Mouse (Mus musculus): Measurements from ENCODE around the gene Akap1. TPM values are rescaled to one million over a fixed set of nuclear protein-coding genes. Genes with fewer than 3 reads are reported as not detected.
"Not testable (repeated sequence)": the region's sequence is repeated elsewhere in the genome, so short reads cannot be mapped to it uniquely, and the experiment has no call there.

The Akap1 gene
- polyA plus RNA-seq, 1 experiment from 2014 or later = 16.8 TPM

DNA sequence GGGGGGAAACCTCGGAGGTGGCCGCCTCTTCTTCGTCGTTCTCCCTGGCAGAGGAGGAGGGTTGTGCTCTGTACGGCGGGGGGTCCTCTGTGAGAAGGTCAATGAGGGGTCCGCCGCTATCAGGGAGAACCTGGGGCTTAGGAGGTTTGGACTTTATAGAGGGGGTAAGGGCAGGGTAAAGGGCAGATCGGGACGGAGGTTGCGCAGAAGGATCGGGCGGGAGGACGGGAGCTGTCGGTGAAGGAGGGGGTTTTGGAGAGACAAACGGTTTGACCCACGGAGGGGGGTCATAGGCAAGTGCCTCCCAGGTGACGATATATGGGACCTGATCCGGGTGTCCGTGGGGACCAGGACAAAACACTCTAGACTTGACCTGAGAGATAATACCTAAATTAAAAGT lies 30.8 kb upstream of the Akap1 start:
- not testable (repeated sequence) for H3K27me3 ChIP-seq (ENCODE audit: low read depth, poor library complexity, severe bottlenecking); DNase-seq (ENCODE audit: low spot score); H3K4me1 ChIP-seq; H3K9me3 ChIP-seq (replicated peaks); H3K36me3 ChIP-seq; H3K4me3 ChIP-seq; H3K27ac ChIP-seq
- WGBS = 48% methylated on average over 16 of the region's 20 CpGs

DNA sequence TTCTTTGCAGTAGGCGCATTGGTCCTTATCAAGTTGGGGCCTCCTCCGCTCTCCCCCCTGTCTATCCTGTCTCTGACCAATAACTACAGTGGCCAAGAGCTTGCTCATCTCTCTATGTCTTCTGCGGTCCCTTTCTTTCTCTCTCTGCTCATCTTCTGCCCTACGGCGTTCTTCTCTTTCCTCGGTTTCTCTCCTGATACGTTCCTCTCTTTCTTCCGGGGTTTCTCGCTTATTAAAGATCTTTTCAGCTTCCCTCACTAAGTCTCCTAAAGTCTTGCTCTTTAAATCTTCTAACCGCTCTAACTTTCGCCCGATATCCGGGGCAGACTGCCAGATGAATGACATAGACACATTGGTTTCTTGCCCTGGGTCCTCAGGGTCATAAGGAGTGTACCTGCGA lies 29.9 kb upstream of the Akap1 start:
- not testable (repeated sequence) for H3K9me3 ChIP-seq (replicated peaks); H3K4me1 ChIP-seq; H3K4me3 ChIP-seq; H3K27me3 ChIP-seq (ENCODE audit: low read depth, poor library complexity, severe bottlenecking); DNase-seq (ENCODE audit: low spot score); H3K36me3 ChIP-seq; H3K27ac ChIP-seq
- 93% methylated on average over 11 of the region's 14 CpGs for WGBS

DNA sequence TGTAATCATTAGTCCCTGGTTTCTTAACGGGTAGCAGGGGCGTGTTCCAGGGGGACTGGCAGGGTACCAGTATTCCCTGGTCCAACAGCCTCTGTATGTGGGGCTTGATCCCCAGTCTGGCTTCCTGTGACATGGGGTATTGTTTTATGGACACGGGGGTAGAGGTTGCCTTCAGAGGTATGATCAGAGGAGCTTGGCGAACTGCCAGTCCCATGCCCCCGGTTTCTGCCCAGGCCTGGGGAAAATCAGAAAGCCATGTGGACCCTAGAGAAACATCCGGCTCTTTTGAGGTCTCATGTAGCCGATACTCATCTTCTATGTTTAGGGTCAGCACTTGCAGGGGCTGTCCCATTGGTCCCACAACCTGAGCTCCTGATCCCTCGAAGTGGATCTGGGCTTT lies 29.1 kb upstream of the Akap1 start:
- 92% methylated on average over 4 of the region's 8 CpGs for WGBS
- H3K36me3 ChIP-seq; H3K27ac ChIP-seq; H3K9me3 ChIP-seq (replicated peaks); H3K27me3 ChIP-seq (ENCODE audit: low read depth, poor library complexity, severe bottlenecking); H3K4me3 ChIP-seq; DNase-seq (ENCODE audit: low spot score); H3K4me1 ChIP-seq: not testable (repeated sequence)

DNA sequence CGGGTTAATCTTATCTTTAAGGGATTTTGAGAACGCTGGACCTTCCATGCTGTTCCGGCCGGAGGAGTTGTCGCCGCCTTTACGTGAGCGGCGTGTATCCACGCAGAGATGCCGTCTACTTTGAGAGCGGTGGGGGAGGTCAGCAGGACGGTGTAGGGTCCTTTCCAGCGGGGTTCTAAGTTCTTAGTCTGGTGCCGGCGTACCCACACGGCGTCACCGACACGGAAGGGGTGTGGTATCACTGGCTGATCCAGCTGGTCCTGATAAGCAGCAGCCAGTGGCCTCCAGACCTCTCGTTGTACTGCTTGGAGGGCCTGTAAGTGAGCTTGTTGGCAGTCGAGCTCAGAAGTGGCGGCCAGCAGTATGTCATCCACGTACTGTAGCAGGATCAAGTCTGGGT lies 28.4 kb upstream of the Akap1 start:
- H3K9me3 ChIP-seq (replicated peaks); H3K4me1 ChIP-seq; H3K4me3 ChIP-seq; DNase-seq (ENCODE audit: low spot score); H3K36me3 ChIP-seq; H3K27ac ChIP-seq; H3K27me3 ChIP-seq (ENCODE audit: low read depth, poor library complexity, severe bottlenecking): not testable (repeated sequence)
- WGBS = 94% methylated on average over 23 of the region's 24 CpGs

DNA sequence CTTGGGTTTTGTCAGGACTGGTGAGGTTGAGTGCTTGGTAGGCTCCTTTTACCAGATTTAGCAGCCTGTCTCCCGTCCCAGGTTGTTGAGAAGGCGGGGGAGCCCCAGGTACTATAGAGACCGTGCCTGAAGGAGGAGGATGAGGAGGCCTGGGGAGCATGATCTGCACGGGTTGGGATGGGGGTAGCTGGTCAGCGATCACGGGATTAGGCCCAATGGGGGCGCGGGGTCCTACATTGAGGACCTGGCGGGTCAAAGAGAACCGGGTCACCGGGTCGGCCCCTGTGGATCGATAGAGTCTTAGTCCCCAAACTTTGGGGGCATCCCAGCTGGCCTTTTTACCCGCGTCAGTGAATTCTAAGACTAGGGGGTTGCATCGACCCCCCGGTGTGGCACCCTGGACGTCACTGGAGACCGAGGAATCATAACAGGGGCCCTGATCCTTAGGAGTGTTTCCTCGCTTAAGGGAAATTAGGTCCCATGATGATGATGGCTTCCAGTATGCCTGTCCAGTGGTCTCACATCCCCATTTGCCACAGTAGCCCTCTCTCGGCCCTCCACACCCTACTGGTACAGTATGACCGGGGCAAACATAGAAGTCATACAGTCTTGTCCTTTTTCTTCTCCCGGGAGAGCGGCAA lies 27.7 kb upstream of the Akap1 start:
- H3K27ac ChIP-seq; H3K4me1 ChIP-seq; H3K36me3 ChIP-seq; H3K4me3 ChIP-seq; H3K9me3 ChIP-seq (replicated peaks); DNase-seq (ENCODE audit: low spot score); H3K27me3 ChIP-seq (ENCODE audit: low read depth, poor library complexity, severe bottlenecking): not testable (repeated sequence)
- WGBS = 97% methylated on average over 21 of the region's 24 CpGs

DNA sequence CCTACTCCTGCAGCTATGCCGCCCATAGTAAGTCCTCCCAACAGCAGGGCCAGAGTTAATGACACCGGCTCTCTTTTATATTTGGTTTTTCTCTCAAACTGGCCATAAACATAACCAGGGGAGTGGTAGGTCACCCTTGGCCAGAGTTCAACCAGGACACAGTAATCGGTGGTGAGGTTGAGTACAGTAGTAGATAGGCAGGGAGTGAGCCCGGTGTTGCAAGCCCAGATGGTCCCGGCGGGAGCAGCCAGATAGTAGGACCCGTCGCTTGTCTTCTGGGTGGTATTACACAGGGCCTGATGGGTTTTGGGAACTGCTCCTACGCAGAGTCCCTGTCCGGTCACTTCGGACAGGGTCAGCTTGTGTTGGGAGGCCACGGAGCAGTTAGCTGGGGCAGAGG lies 27.1 kb upstream of the Akap1 start:
- DNase-seq (ENCODE audit: low spot score); H3K4me3 ChIP-seq; H3K4me1 ChIP-seq; H3K9me3 ChIP-seq (replicated peaks); H3K27me3 ChIP-seq (ENCODE audit: low read depth, poor library complexity, severe bottlenecking); H3K36me3 ChIP-seq; H3K27ac ChIP-seq: not testable (repeated sequence)
- WGBS = 98% methylated on average over 12 of the region's 12 CpGs

DNA sequence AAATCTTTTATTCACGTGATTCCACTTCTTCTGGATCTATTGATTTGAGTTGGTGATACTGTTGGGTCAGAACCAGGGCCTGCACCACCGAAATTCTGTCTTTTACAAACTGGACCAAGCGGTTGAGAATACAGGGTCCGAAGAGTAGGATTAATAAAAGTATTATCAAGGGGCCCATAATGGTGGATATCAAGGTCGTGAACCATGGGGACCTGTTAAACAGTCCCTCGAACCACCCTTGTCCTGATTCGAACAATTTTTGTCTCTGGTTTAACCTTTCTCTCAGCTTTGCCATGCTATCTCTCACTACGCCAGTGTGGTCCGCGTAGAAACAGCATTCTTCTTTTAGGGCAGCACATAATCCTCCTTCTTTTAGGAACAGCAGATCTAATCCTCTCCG lies 26.5 kb upstream of the Akap1 start:
- H3K4me3 ChIP-seq; H3K36me3 ChIP-seq; H3K4me1 ChIP-seq; H3K9me3 ChIP-seq (replicated peaks); DNase-seq (ENCODE audit: low spot score); H3K27me3 ChIP-seq (ENCODE audit: low read depth, poor library complexity, severe bottlenecking); H3K27ac ChIP-seq: not testable (repeated sequence)
- 92% methylated on average over 8 of the region's 11 CpGs for WGBS

DNA sequence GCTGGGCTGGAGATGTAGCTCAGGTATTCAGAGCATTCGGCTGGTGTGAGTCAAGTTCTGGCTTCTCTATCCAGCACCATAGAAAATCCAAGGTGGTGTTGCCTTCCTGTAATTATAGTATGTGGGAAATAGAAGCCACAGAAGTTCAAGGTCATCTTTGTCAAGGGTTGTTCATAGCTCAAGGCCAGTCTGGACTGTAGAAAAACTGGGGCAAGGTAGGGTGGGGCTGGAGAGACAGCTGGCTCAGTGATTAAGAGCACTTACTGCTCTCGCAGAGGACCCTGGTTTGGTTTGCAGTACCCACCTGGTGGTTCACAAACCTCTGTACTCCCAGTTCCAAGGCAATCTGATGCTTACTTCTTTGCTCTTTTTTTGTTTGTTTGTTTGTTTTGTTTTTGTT lies 24.6 kb upstream of the Akap1 start:
- no peak for DNase-seq (ENCODE audit: low spot score)
- 91% methylated on average over 2 of the region's 2 CpGs for WGBS

DNA sequence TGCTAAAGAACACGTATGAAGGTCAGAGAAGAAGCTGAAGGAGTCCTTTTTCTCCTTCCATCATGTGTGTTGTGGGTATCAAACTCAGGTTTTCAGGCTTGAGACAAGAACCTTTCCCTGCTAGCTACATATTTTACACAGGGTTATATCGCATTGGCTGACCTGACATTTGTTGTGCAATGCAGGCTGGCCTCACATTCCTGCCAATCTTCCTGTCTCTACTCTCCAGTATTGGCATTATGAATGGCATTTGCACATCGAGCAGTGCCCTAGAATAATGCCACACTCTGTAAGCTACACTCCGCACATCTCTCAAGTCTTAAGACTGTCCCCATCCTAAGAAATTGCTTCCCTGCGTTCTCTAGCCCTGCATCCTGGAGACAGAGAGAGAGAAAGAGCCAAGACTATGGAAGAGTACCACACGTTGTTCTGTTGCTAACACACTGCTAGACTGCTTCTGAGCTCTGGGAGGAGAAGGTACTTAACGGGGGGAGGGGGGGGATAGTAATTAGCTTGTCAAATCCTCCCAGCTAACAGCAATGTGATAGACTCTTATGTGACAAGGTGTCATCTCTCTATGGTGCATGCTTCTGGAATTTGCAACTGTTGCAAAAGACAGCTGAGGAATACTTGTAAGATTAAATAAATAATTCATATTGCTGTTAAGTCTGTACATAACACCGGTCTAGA lies 20.1 kb upstream of the Akap1 start:
- Histone ChIP-seq H3K27me3 (ENCODE audit: low read depth, poor library complexity, severe bottlenecking) (no peaks in the 10 kb centered on the region), H3K27ac (no peak overlapping the region), H3K4me3 (no peak overlapping the region), H3K36me3 (no peaks in the 10 kb centered on the region), H3K9me3 (replicated peaks) (no peaks in the 10 kb centered on the region), H3K4me1 (no peaks in the 10 kb centered on the region)
- WGBS = 75% methylated on average over 8 of the region's 8 CpGs
- no peak for DNase-seq (ENCODE audit: low spot score)

More for the DNA sequence above, 24.6 kb upstream of the Akap1 start:
- no peaks in the 10 kb centered on the region for H3K4me1 ChIP-seq
- H3K27ac ChIP-seq = no peak overlapping the region
- no peaks in the 10 kb centered on the region for H3K27me3 ChIP-seq (ENCODE audit: low read depth, poor library complexity, severe bottlenecking)
- no peaks in the 10 kb centered on the region for H3K9me3 ChIP-seq (replicated peaks)
- no peaks in the 10 kb centered on the region for H3K36me3 ChIP-seq
- H3K4me3 ChIP-seq = no peak overlapping the region

DNA sequence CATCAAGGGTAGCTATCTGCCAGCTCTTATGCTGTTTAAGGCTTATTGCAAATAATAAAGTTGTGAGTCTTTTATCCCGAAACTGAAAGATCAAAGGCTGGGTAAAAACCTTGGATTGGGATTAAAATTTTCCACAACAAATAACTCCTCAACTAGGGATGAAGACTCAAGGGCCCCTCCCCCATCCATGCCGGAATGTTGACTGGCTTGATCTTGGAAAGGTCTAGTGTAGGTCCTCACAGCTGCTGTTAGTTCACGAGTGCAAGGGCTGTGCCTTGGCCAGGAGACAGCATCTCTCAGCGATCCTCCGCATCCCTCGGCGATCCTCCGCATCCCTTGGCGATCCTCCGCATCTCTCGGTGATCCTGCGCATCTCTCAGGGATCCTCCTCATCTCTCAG lies 13.6 kb upstream of the Akap1 start:
- 91% methylated on average over 12 of the region's 12 CpGs for WGBS
- no peak for DNase-seq (ENCODE audit: low spot score)
- H3K27me3 ChIP-seq (ENCODE audit: low read depth, poor library complexity, severe bottlenecking) = peaks cover 17% of the 10 kb centered on the region

DNA sequence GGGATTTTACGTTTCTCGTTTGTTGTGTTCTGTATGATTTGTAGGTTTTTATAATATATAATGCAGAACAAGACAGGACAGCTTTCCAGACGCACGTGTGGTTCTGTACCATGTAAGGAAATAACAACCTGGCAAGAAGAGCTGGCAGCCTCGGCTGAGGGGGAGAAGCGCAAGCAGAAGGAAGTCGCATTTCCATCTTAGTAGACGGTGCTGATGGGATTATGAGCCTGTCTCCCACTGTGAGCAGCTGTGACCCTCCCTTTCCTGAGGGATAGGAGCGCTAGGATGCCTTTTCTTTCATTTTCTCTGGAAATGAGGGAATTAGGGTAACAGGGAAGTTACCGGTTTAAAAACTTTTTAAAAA lies 9.3 kb upstream of the Akap1 start:
- Histone ChIP-seq H3K4me1 (peaks cover 9% of the 10 kb centered on the region), H3K27me3 (ENCODE audit: low read depth, poor library complexity, severe bottlenecking) (peaks cover 35% of the 10 kb centered on the region)

More for the DNA sequence above, 13.6 kb upstream of the Akap1 start:
- no peaks in the 10 kb centered on the region for H3K9me3 ChIP-seq (replicated peaks)
- no peaks in the 10 kb centered on the region for H3K36me3 ChIP-seq
- H3K4me1 ChIP-seq = peaks cover 8% of the 10 kb centered on the region
- H3K27ac ChIP-seq = no peak overlapping the region
- H3K4me3 ChIP-seq = no peak overlapping the region

DNA sequence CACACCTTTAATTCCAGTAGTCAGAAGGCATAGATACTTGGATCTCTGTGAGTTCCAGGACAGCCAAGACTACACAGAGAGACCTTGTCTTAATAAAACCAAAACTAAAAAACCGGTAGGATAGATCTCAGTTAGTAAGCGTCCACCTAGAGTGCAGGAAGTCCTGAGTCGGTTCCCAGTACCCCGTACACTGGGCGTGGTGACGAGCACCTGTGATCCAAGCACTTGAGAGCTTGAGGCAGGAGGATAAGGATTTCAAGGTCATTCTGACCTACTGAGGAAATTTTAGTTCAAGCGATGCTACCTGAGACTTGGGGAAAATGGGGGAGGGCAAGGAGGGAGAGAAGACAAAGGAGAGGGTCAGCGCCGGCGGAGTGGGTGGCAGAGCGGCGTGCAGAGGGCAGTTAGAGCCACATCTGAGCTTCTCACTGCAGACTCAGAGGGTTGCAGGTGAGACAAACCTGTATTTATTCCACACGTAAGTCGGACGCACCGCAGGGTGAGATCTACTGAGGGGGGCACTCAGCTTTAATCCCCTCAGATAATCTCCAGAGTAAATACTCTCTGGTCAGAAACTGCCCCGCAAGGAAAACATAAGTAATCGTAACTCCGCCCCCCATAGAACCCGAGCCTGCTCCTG lies 8.8 kb upstream of the Akap1 start:
- H3K4me1 ChIP-seq = peaks cover 9% of the 10 kb centered on the region
- no peaks in the 10 kb centered on the region for H3K9me3 ChIP-seq (replicated peaks)
- H3K27me3 ChIP-seq (ENCODE audit: low read depth, poor library complexity, severe bottlenecking) = peaks cover 36% of the 10 kb centered on the region
- peak overlapping the region; percentile 43 for H3K4me3 ChIP-seq
- H3K27ac ChIP-seq = no peak overlapping the region
- H3K36me3 ChIP-seq = no peaks in the 10 kb centered on the region
- 6% methylated on average over 20 of the region's 20 CpGs for WGBS
- peak; percentile 47 for DNase-seq (ENCODE audit: low spot score)

More for the DNA sequence above, 9.3 kb upstream of the Akap1 start:
- Histone ChIP-seq H3K27ac (no peak overlapping the region), H3K4me3 (peak overlapping the region; percentile 43), H3K36me3 (no peaks in the 10 kb centered on the region), H3K9me3 (replicated peaks) (no peaks in the 10 kb centered on the region)
- WGBS = 5% methylated on average over 10 of the region's 10 CpGs
- peak; percentile 38 for DNase-seq (ENCODE audit: low spot score)

DNA sequence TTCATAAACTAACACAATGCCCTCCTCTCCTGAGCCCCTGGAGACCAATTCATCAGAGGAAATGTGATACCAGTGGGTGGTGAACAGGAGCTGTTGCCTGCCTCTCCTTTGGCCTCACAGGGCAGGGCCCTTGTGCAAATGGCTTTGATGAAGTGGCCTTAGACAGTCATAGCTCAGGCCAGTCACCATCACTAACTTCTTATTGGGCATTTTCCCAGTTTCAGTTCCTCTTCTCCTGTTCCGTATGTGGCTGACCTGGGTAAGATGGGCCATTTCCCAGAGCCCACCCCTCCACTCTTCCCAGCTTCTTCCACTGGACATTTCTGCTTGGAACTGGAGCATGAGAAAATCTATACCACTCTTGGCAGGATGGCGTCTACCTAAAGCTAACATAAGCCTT lies 5.1 kb upstream of the Akap1 start:
- Histone ChIP-seq H3K36me3 (no peaks in the 10 kb centered on the region), H3K27ac (no peak overlapping the region), H3K4me3 (no peak overlapping the region), H3K4me1 (peaks cover 16% of the 10 kb centered on the region), H3K27me3 (ENCODE audit: low read depth, poor library complexity, severe bottlenecking) (peaks cover 36% of the 10 kb centered on the region), H3K9me3 (replicated peaks) (no peaks in the 10 kb centered on the region)
- no peak for DNase-seq (ENCODE audit: low spot score)
- WGBS = 84% methylated on average over 2 of the region's 2 CpGs

All from limb, embryonic 10.5 days (tissue).